Mouse (Mus musculus): ENCODE measurements at regions not wholly inside any gene's neighbourhood (a gene's known extent, or its start where the extent isn't known, plus 50 kb on each side); places are given as distances from the start of the nearest gene placed in this dataset.
"Not testable (repeated sequence)": the region's sequence is repeated elsewhere in the genome, so short reads cannot be mapped to it uniquely, and the experiment has no call there.

GRCm38 (mm10) chr6:107010785-107011184 lies 210.9 kb upstream of the Crbn start:
- in situ Hi-C loops (cut with MseI, MboI) = no loop called here

DNA sequence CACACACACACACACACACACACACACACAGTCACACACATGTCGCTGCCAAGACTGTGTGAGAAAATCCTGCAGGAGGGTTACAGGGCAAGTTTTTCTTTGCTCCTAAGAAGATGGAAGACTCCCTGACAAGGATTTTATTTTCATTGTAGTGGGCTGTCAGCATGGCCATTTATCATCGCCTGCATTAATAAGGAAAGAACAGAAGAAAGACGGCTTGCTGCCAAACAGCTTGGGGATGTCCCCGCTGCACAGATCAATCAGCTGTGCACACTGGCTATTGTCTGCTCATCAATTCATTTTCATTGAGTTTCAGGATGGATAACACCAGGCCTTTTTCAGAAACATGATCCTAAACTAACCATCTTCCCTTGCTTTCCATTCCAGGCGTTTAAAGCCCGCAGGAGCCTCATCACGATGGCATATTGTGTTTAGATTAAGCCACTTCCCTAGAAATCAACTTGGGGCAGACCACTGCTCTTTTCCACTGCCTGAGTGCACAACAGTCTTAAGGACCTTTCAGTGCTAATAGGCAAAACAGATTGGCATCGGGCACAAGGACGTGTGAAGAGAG lies 213.1 kb upstream of the Crbn start:
- in situ Hi-C loops (cut with MseI, MboI) = no loop called here

- in situ Hi-C loops (cut with MseI, MboI) = no loop called here
Measured at GRCm38 (mm10) chr6:107019126-107019525, 219.2 kb upstream of the Crbn start.

DNA sequence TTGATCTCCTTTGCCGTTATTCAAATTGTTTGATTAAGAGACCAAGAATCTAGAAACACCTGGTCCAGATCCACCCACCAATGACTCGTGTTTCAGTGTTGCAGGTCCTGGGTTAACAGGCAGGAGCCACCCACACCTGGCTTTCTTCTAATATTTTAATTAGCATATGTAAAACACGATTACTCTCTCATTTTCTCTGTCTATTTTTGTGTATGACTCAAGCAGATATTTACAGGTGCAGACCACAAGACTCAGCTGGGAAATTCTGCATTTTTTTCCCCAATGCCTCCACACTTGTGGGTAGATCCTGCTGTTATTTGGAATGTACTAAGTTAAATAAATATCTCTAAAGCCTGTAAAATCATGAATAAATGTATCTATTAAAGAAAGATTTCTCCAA lies 245.3 kb upstream of the Crbn start:
- in situ Hi-C loops (cut with MseI, MboI) = loop anchor here in 1 of 2 experiments (25.0 kb wide), 1 partner anchor 233 kb away; the partner anchor contains the start of gene Crbn

DNA sequence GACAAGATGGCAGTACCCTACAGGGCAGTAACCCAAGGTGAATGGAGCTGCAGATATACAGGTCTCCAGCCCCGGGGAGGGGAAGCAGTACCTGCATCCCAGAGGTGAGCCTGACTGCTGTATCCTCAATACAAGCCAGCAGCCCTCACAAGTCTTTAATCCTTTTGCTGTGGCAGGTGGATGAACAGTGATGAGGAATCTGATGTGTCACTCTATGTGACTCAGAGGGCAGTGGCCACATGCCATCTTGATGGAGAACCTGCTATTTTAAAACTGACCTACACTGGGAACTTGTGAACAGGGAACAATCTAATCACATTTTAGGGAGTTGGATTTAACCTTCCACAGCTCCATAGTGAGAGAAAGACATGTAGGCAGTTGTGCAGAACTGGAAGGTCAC lies 251.7 kb upstream of the Crbn start:
- in situ Hi-C loops (cut with MseI, MboI) = no loop called here

- in situ Hi-C loops (cut with MseI, MboI) = no loop called here
Measured at GRCm38 (mm10) chr6:107052180-107052579, 252.3 kb upstream of the Crbn start.

DNA sequence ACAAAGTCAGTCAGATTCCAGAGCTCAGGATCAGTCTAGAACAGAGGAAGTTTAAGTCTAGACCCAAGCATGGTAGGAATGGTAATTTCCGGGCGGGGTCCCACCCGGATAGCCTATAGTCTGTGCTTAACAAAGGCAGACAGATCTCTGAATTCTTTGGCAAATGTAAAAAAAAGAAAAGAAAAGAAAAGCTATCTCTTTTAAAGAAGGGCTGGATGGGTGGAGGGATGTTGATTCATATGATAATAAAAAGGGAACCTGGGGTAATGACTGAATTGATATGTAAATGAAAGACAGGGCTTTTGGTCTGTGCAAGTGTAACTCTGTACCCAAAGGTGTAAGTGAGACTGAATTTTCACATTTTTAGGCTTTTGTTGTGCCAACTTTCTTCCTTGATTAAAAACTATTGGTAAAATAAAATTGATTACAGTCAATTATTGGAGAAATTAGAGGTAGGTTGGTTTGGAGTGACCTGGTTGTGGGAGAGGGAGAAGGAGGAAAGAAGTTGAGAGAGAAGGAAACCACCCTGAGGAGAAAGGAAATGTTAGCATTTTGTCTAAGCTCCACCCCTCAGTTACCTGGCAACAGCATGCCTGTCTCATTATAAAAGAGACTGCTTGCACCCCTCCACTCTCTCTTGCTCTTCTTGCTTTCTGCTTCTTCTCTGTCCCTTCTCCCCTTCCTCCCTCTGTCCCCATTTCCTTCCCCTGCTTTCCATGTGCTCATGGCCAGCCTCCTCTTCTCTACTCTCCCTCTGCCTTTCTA lies 259.3 kb upstream of the Crbn start:
- in situ Hi-C loops (cut with MseI, MboI) = no loop called here

DNA sequence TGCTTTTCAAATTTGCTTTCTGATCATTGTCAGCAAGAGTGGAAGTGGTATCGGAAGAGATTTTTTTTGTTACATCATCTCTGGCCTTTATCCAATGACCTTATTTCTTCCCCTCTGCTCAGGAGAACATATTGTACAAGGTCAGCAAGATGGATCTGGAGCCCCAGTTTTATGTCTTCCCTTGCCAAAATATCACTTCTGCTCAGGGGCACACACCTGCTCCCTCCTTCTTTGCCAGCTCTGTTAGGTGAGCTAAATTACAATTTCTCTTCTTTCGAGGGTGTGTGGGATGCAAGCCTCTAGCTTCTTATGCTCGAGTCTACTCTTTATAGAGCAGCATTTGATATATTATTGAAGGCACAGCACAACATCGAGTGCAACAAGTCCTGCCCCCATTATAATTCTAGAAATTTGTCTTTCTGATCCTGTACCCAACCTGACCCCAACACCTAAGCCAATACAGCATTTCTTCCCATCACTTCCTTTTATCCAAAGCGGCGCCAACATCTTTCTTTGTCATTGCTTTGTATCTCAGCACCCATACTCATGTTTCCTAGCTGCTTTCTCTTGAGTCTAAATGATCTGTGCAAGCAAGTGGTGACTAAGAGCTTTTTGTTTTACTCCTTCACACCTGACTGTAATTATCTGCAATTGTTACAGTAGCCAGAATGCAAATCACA lies 263.1 kb upstream of the Crbn start:
- in situ Hi-C loops (cut with MseI, MboI) = no loop called here

DNA sequence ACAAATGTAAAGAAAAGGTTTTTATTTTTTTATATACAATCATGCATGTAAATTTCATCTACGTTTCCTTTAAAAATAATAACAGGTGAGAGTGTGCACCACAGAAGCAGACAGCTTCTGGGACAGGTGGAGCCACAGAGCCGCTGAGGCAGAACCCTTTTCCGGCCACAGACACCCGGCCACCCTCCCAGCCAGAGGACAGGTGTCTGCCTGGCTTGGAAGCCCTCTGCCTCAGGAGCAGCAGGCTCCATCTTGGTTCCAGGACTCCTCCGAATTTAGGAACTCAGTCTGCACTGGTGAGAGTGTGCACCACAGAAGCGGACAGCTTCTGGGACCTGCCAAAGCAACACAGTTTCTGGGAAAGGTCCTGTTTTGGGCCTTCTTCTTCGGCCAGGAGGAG lies 270.6 kb upstream of the Crbn start:
- in situ Hi-C loops (cut with MseI, MboI) = no loop called here

- in situ Hi-C loops (cut with MseI, MboI) = no loop called here
Measured at GRCm38 (mm10) chr6:107092600-107092999, 292.7 kb upstream of the Crbn start.

DNA sequence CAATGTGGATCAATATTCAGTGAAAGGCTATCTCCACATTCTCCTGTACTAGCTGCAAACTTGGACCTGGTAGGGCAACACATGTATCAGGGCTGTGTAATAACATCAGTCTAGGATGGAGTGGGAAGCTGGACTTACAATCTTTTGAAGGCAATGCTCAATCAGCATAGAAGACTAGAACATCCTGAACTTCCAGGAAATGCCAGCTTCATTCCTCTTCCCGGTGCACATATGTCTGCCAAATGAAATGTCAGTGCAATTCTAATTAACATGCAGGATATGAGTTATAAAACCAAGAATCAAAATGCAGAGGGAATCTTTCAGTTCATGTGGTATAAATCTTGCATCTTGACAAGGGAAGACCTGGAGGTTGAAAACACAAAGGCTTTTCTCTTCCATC lies 328.8 kb upstream of the Crbn start:
- in situ Hi-C loops (cut with MseI, MboI) = loop anchor here in 1 of 2 experiments (10.0 kb wide), 1 partner anchor 304 kb away; no protein-coding TSS in a partner anchor

- in situ Hi-C loops (cut with MseI, MboI) = no loop called here
Measured at GRCm38 (mm10) chr6:107167736-107168491, 361.7 kb upstream of the Lrrn1 start.

- in situ Hi-C loops (cut with MseI, MboI) = no loop called here
Measured at GRCm38 (mm10) chr6:107218309-107218708, 311.3 kb upstream of the Lrrn1 start.

GRCm38 (mm10) chr6:107218721-107219120 lies 310.8 kb upstream of the Lrrn1 start:
- in situ Hi-C loops (cut with MseI, MboI) = no loop called here

GRCm38 (mm10) chr6:107222602-107223001 lies 307.0 kb upstream of the Lrrn1 start:
- in situ Hi-C loops (cut with MseI, MboI) = no loop called here

- in situ Hi-C loops (cut with MseI, MboI) = not testable (repeated sequence)
Measured at GRCm38 (mm10) chr6:107229843-107230242, 299.7 kb upstream of the Lrrn1 start.

GRCm38 (mm10) chr6:107237692-107238091 lies 291.9 kb upstream of the Lrrn1 start:
- in situ Hi-C loops (cut with MseI, MboI) = no loop called here

- in situ Hi-C loops (cut with MseI, MboI) = no loop called here
Measured at GRCm38 (mm10) chr6:107243981-107244380, 285.6 kb upstream of the Lrrn1 start.

- in situ Hi-C loops (cut with MseI, MboI) = no loop called here
Measured at GRCm38 (mm10) chr6:107280348-107280747, 249.2 kb upstream of the Lrrn1 start.

DNA sequence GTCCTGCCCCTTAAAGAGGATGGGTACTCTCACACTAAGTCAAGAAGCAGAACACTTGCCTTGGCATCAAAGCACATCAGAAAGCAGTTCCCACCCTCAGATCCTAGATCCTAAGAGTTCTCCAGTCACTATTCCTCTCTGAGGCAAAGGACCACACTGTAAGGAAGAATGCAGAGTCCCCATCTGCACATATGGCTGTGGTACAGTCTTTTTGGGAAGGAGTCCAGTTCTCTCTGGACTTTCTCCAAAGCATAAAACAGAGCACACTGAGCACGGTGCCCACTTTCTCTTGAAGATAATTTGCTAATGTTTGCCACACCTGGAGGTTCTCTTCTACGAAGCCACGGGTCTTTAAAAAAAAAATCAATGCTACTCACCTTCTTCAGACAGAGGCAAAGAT lies 238.7 kb upstream of the Lrrn1 start:
- in situ Hi-C loops (cut with MseI, MboI) = no loop called here

GRCm38 (mm10) chr6:107303676-107304369 lies 225.7 kb upstream of the Lrrn1 start:
- in situ Hi-C loops (cut with MseI, MboI) = no loop called here
